Mouse (Mus musculus): ENCODE data around the gene Zfp219. TPM values are rescaled to one million over a fixed set of nuclear protein-coding genes. Genes with fewer than 3 reads are reported as not detected.

The Zfp219 gene
- total RNA-seq, 2 experiments from 2014 or later: 29.5 to 33.6 TPM

DNA sequence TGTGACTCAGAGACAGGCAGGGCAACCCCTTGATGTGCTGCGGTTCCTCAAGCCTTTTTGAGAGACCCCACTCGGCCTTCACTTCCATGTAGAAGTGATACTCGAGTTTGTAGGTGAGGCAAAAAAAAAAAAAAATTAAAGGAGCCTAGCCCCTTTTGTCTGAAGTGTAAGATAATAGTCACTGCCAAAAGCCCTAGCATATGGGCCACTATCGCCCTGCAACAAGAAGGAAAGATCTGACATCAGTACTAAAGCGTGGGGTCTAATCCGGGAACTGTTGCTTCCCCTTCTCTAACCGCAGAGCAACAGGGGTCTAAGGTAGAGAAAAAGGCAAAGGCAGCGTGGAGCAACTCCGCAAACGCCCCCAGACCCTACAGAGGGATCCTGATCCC, 36.7 kb downstream of the Zfp219 start:
- DNase-seq (ENCODE audit: low spot score in 2 of 2): no peak
- intact Hi-C loops (cut with DNase I): no loop called here

DNA sequence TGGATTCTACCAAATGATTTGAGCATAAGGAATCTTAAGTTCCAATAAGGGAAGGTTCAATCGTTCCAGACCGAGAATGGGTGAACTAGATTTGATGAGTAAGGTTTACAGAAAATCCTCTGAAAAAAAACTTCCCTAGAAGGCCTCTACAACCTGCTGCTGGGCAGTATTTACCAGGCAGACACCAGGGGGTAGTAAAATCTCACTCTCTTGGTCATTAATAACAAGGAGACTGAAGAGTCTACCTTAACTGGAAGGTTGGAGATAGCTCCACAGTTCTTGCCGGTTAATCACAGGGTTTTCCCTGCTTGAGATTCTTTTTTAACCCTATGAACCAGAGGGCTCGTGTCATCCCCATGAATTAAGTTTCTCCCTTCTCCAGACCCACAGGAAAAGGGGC, 37.3 kb downstream of the Zfp219 start:
- no peak for DNase-seq (ENCODE audit: low spot score in 2 of 2)
- intact Hi-C loops (cut with DNase I): no loop called here

DNA sequence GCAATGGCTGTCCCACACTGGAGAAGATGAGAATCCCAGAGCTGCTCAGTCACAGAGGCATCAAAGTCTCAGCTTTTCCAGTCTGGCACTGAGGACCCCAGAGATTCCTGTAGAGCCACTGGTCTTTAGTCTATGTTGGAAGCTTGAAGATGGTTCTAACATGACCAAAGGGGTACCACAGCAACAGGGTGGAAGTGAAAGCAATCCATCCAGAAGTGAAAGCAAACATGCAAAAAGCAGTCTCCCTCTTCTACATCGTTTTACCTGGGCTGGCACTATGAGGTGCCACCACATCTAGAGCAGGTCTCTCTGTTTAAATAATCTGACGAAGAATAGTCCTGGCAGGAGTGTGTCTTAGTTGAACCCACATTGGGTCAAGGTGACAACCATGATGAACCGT, 41.3 kb downstream of the Zfp219 start:
- intact Hi-C loops (cut with DNase I): no loop called here
- DNase-seq (ENCODE audit: low spot score in 2 of 2): no peak

DNA sequence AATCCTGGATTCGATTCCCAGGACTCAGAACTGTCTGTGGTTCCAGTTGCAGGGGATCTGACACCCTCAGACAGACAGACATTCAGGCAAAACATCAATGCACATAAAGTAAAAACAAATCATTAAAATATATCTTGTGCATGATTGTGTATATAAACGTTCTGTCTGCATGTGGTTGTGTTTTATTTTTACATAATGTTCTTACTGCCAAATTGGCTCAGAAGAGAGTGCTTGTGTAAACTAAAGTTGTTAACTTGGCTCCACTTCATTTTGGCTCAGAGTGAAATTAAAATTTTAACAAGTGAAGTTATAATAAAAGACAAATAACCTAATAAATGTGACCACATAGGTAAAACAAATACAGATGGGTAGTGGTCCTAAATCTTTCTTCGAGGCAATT, 53.1 kb downstream of the Zfp219 start:
- DNase-seq (ENCODE audit: low spot score in 2 of 2): no peak

DNA sequence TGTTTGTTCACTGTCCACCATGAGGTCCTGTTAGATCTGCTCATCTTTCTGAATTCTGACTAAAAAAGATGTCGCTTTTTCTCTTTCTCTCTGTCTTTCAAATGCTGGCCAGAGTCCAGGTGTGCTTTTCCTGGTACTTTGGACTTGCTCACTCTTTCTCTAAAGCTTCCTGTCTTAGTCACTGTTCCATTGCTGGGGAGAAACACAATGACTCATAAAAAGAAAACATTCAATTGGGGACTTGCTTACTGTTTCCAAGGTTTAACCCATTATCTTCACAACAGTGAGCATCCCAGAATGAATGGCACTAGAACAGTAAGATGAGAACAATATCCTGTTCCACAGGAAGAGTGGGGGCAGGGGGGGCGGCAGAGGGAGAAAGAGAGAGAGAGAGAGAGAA, 60.2 kb downstream of the Zfp219 start:
- intact Hi-C loops (cut with DNase I): no loop called here
- DNase-seq (ENCODE audit: low spot score in 2 of 2): no peak

More for the DNA sequence above, 53.1 kb downstream of the Zfp219 start:
- intact Hi-C loops (cut with DNase I): no loop called here

Other genes with a start within 250 kb of the Zfp219 start
- not detected for gene Ang4, start 247.1 kb downstream of the Zfp219 start, total RNA-seq (2021)
- gene AY358078, start 220.7 kb downstream of the Zfp219 start, total RNA-seq (2021): not detected
- gene Ear6, start 167.0 kb downstream of the Zfp219 start, total RNA-seq (2021): not detected
- gene Mettl17, start 135.9 kb downstream of the Zfp219 start, total RNA-seq (2021): 10 to 100 TPM; 29.1 to 34.6 TPM
- 1 to 10 TPM; 3.8 to 4.3 TPM for gene Slc39a2, start 127.8 kb downstream of the Zfp219 start, total RNA-seq (2021)
- 100 to 1,000 TPM; 508 to 561 TPM for gene Ndrg2, start 106.6 kb downstream of the Zfp219 start, total RNA-seq (2021)
- not detected for gene Tppp2, start 102.3 kb downstream of the Zfp219 start, total RNA-seq (2021)
- gene Rnase13, start 98.0 kb downstream of the Zfp219 start, total RNA-seq (2021): not detected
- gene Arhgef40, start 36.0 kb downstream of the Zfp219 start, total RNA-seq (2021): 10 to 100 TPM; 31.9 to 35.2 TPM
- under 1 TPM; 0.36 to 0.77 TPM for gene Tmem253, start 5.1 kb downstream of the Zfp219 start, total RNA-seq (2021)
- gene Olfr221, start 21.7 kb upstream of the Zfp219 start, total RNA-seq (2021): not detected
- 100 to 1,000 TPM; 194 to 206 TPM for gene Hnrnpc, start 83.3 kb upstream of the Zfp219 start, total RNA-seq (2021)
- gene Rpgrip1, start 90.0 kb upstream of the Zfp219 start, total RNA-seq (2021): 1 to 10 TPM in 1 of 2 experiments, under 1 TPM in 1; 0.88 to 2.2 TPM
- 10 to 100 TPM; 44.7 to 45.6 TPM for gene Supt16, start 176.7 kb upstream of the Zfp219 start, total RNA-seq (2021)
- 100 to 1,000 TPM; 107 to 111 TPM for gene Chd8, start 237.0 kb upstream of the Zfp219 start, total RNA-seq (2021)

Data from left cerebral cortex, postnatal 14 days (tissue).